Mouse (Mus musculus) kidney, embryonic 14.5 days (tissue): Measurements from ENCODE around the gene Brk1. TPM values are rescaled to one million over a fixed set of nuclear protein-coding genes. Genes with fewer than 3 reads are reported as not detected.

Source experiments
- ATAC-seq: fragments of 200-750 bp; cut with Nextera tagmentation; 2 replicates; pipeline ENCODE4 v1.8.0; 2017; ENCODE audit warnings: moderate number of reproducible peaks, mild to moderate bottlenecking, moderate TSS enrichment, moderate library complexity; ENCODE audit not compliant: low FRiP score, low TSS enrichment
- H3K27ac ChIP-seq: fragments of 300-500 bp; sonication (generic); 2 replicates; pipeline ENCODE4 v1.5.1; 2014; ENCODE audit warnings: low read depth, mild to moderate bottlenecking, low read length, moderate library complexity, mixed read lengths
- H3K27me3 ChIP-seq: fragments of 300-500 bp; sonication (generic); 2 replicates; pipeline ENCODE4 v1.6.1; 2014; ENCODE audit warnings: mild to moderate bottlenecking, low read length; ENCODE audit not compliant: control insufficient read depth, insufficient read depth
- H3K36me3 ChIP-seq: fragments of 300-500 bp; sonication (generic); 2 replicates; pipeline ENCODE4 v1.6.1; 2014; ENCODE audit warnings: low read length, mixed read lengths; ENCODE audit not compliant: control insufficient read depth, insufficient read depth
- H3K4me1 ChIP-seq: fragments of 300-500 bp; sonication (generic); 2 replicates; pipeline ENCODE4 v1.6.1; 2014; ENCODE audit warnings: low read length, mixed read lengths; ENCODE audit not compliant: control insufficient read depth, insufficient read depth
- H3K4me2 ChIP-seq: fragments of 300-500 bp; sonication (generic); replicated peaks from 2 replicates; pipeline ENCODE4 v1.6.1; 2014; ENCODE audit warnings: low read depth, mild to moderate bottlenecking, low read length
- H3K4me3 ChIP-seq: fragments of 300-500 bp; sonication (generic); 2 replicates; pipeline ENCODE4 v1.5.1; 2014; ENCODE audit warnings: mild to moderate bottlenecking, low read length
- H3K9ac ChIP-seq: fragments of 300-500 bp; sonication (generic); 2 replicates; pipeline ENCODE4 v1.6.1; 2014; ENCODE audit warnings: low read depth, mild to moderate bottlenecking, low read length, moderate library complexity
- H3K9me3 ChIP-seq: fragments of 300-500 bp; sonication (generic); 2 replicates; pipeline ENCODE4 v1.6.1; 2016; ENCODE audit warnings: low read length; ENCODE audit not compliant: control insufficient read depth
- WGBS: fragments of 180-500 bp; shearing (Covaris S2); extraction: QIAGEN DNeasy Blood & Tissue Kit; methylation state at CpG from one replicate; pipeline ENCODE4 v1.1.7; 2014; 5-methylcytosine and 5-hydroxymethylcytosine counted together
- polyA plus RNA-seq: library from polyadenylated mRNA; unstranded; fragments of >200 nt; fragmentation: Nextera tagmentation; extraction: Ambion mirVana; gene quantifications from 2 replicates; pipeline ENCODE4 v1.2.1, GENCODE M21; 2014

Brk1 gene
- polyA plus RNA-seq, 1 experiment from 2014 or later: 233 TPM

GRCm38 (mm10) chr6:113597945-113598344 lies 6.6 kb upstream of the Brk1 start:
- WGBS: 90% methylated on average over 4 of the region's 4 CpGs
- Histone ChIP-seq H3K36me3 (no peaks in the 10 kb centered on the region; the same call in 1 of the 2 replicates), H3K9ac (no peak overlapping the region), H3K4me2 (no peak overlapping the region), H3K27me3 (no peaks in the 10 kb centered on the region), H3K4me1 (no peaks in the 10 kb centered on the region), H3K4me3 (no peak overlapping the region), H3K9me3 (no peaks in the 10 kb centered on the region), H3K27ac (no peak overlapping the region)
- ATAC-seq: no peak

- H3K4me1 ChIP-seq: no peaks in the 10 kb centered on the region
- no peak overlapping the region for H3K27ac ChIP-seq
- H3K36me3 ChIP-seq: no peaks in the 10 kb centered on the region; the same call in 1 of the 2 replicates
- H3K4me3 ChIP-seq: no peak overlapping the region
- H3K27me3 ChIP-seq: no peaks in the 10 kb centered on the region
- no peak overlapping the region for H3K9ac ChIP-seq
- ATAC-seq: no peak
- H3K9me3 ChIP-seq: no peaks in the 10 kb centered on the region
- 71% methylated on average over 5 of the region's 5 CpGs for WGBS
- no peak overlapping the region for H3K4me2 ChIP-seq
Measured at GRCm38 (mm10) chr6:113599833-113600232, 4.7 kb upstream of the Brk1 start.

GRCm38 (mm10) chr6:113600543-113601139 lies 3.9 kb upstream of the Brk1 start, which contains the start of gene Fancd2os:
Fancd2os (minus strand) TSS chr6:113600715.
- WGBS: 50% methylated on average over 23 of the region's 23 CpGs
- H3K27me3 ChIP-seq: no peaks in the 10 kb centered on the region
- peaks cover 4% of the 10 kb centered on the region; the same call in 1 of the 2 replicates for H3K4me1 ChIP-seq
- H3K27ac ChIP-seq: no peak within 1 kb of the TSS
- no peaks in the 10 kb centered on the region; the same call in 1 of the 2 replicates for H3K36me3 ChIP-seq
- H3K4me3 ChIP-seq: no peak within 1 kb of the TSS; the same call in 1 of the 2 replicates
- no peaks in the 10 kb centered on the region for H3K9me3 ChIP-seq
- no peak for ATAC-seq
- no peak within 1 kb of the TSS for H3K9ac ChIP-seq
- H3K4me2 ChIP-seq: no peak within 1 kb of the TSS

- Histone ChIP-seq H3K4me2 (no peak overlapping the region), H3K4me3 (no peak overlapping the region), H3K27me3 (no peaks in the 10 kb centered on the region), H3K4me1 (peaks cover 8% of the 10 kb centered on the region; the same call in 1 of the 2 replicates), H3K27ac (no peak overlapping the region), H3K36me3 (no peaks in the 10 kb centered on the region), H3K9me3 (no peaks in the 10 kb centered on the region), H3K9ac (no peak overlapping the region)
- no peak for ATAC-seq
- WGBS: 90% methylated on average over 6 of the region's 6 CpGs
Measured at GRCm38 (mm10) chr6:113602821-113603220, 1.8 kb upstream of the Brk1 start.

- Histone ChIP-seq H3K27me3 (no peaks in the 10 kb centered on the region), H3K4me3 (peak overlapping the region; percentile 82), H3K4me2 (peak overlapping the region; percentile 56), H3K36me3 (no peaks in the 10 kb centered on the region; the same call in 1 of the 2 replicates), H3K4me1 (peaks cover 8% of the 10 kb centered on the region; the same call in 1 of the 2 replicates), H3K27ac (no peak overlapping the region), H3K9ac (peak overlapping the region; percentile 86; the same call in 1 of the 2 replicates), H3K9me3 (no peaks in the 10 kb centered on the region)
- ATAC-seq: no peak
- 55% methylated on average over 12 of the region's 12 CpGs for WGBS
Measured at GRCm38 (mm10) chr6:113603993-113604392, 579 bp upstream of the Brk1 start.

- Histone ChIP-seq H3K36me3 (peaks cover under 1% of the 10 kb centered on the region; the same call in 1 of the 2 replicates), H3K9ac (peak overlapping the region; percentile 86), H3K27ac (peak overlapping the region; percentile 80), H3K27me3 (no peaks in the 10 kb centered on the region), H3K4me2 (peak overlapping the region; percentile 77), H3K9me3 (no peaks in the 10 kb centered on the region), H3K4me3 (peak overlapping the region; percentile 82), H3K4me1 (peaks cover 8% of the 10 kb centered on the region; the same call in 1 of the 2 replicates)
- no peak for ATAC-seq
- WGBS: 2% methylated on average over 10 of the region's 10 CpGs
Measured at GRCm38 (mm10) chr6:113605224-113605545, 613 bp downstream of the Brk1 start.

GRCm38 (mm10) chr6:113608871-113609270 lies 4.3 kb downstream of the Brk1 start:
- Histone ChIP-seq H3K4me1 (peaks cover 8% of the 10 kb centered on the region; the same call in 1 of the 2 replicates), H3K9me3 (no peaks in the 10 kb centered on the region), H3K9ac (no peak overlapping the region), H3K4me2 (no peak overlapping the region), H3K36me3 (peaks cover 17% of the 10 kb centered on the region), H3K4me3 (no peak overlapping the region), H3K27ac (no peak overlapping the region), H3K27me3 (no peaks in the 10 kb centered on the region)
- WGBS: 64% methylated on average over 6 of the region's 6 CpGs
- ATAC-seq: no peak

- Histone ChIP-seq H3K4me3 (no peak overlapping the region), H3K36me3 (peaks cover 21% of the 10 kb centered on the region), H3K9ac (no peak overlapping the region), H3K27ac (no peak overlapping the region), H3K4me1 (peaks cover 8% of the 10 kb centered on the region; the same call in 1 of the 2 replicates), H3K9me3 (no peaks in the 10 kb centered on the region), H3K27me3 (no peaks in the 10 kb centered on the region), H3K4me2 (no peak overlapping the region)
- 86% methylated on average over 7 of the region's 7 CpGs for WGBS
- ATAC-seq: no peak
Measured at GRCm38 (mm10) chr6:113609293-113609692, 4.7 kb downstream of the Brk1 start.

- ATAC-seq: no peak
- WGBS: 86% methylated on average over 8 of the region's 8 CpGs
- Histone ChIP-seq H3K27me3 (no peaks in the 10 kb centered on the region), H3K36me3 (peaks cover 51% of the 10 kb centered on the region), H3K4me3 (no peak overlapping the region), H3K4me1 (no peaks in the 10 kb centered on the region), H3K9me3 (no peaks in the 10 kb centered on the region), H3K27ac (no peak overlapping the region), H3K4me2 (no peak overlapping the region), H3K9ac (no peak overlapping the region)
Measured at GRCm38 (mm10) chr6:113612258-113612969, 7.8 kb downstream of the Brk1 start.
